Mouse (Mus musculus): Measurements from ENCODE around the gene Rpl39.

GRCm38 (mm10) chrX:37085665-37086064 lies 463 bp upstream of the Rpl39 start:
- TF ChIP-seq POLR2A (IDR thresholded peaks at IDR 0.05; ENCODE audit: borderline replicate concordance, extremely low read depth, low read depth, low read length) (no peak), CTCF (IDR thresholded peaks at IDR 0.05; ENCODE audit: insufficient read depth, low read length) (no peak)
